Mouse (Mus musculus): ENCODE data around the gene Copz2. TPM values are rescaled to one million over a fixed set of nuclear protein-coding genes. Genes with fewer than 3 reads are reported as not detected.
"Not testable (repeated sequence)": the region's sequence is repeated elsewhere in the genome, so short reads cannot be mapped to it uniquely, and the experiment has no call there.

Copz2 gene
- polyA plus RNA-seq, 1 experiment from 2014 or later = 115 TPM

DNA sequence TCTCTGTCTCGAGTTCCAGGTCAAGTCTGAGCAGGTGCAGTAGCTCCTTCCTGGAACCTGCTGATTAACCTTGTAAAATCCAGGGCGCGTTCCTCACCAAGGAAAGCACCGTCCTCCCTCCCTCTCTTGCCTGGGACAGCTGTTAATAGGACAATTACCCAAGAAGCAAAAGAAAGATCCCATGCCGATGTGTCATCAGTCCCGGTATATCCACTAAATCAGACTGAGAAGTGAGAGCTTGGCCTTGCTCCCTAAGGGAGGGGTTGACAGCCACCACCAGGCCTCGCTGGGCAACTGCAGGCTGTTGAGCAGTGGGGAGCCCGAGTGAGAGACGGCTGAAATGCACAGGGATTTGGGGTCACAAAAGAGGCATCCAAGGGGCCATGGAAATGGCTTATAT is 12.4 kb upstream of the Copz2 start:
- WGBS = 31% methylated on average over 9 of the region's 9 CpGs
- Histone ChIP-seq H3K4me3 (ENCODE audit: low read length) (no peak overlapping the region), H3K27me3 (ENCODE audit: insufficient read depth, low read length) (no peaks in the 10 kb centered on the region), H3K36me3 (ENCODE audit: insufficient read depth, low read length) (no peaks in the 10 kb centered on the region), H3K4me2 (replicated peaks; ENCODE audit: low read depth, low read length) (no peak overlapping the region), H3K27ac (ENCODE audit: low read length) (no peak overlapping the region), H3K9me3 (ENCODE audit: low read length) (no peaks in the 10 kb centered on the region), H3K4me1 (ENCODE audit: insufficient read depth, low read length) (0 out of 2 replicates have a peak, but pooled peaks cover 3% of the 10 kb centered on the region), H3K9ac (replicated peaks; ENCODE audit: low read length) (0 out of 2 replicates have a peak overlapping the region, but pooled peaks have one; percentile 11)
- no peak for ATAC-seq (ENCODE audit: low FRiP score, low TSS enrichment)

- Histone ChIP-seq H3K4me1 (ENCODE audit: insufficient read depth, low read length) (0 out of 2 replicates have a peak, but pooled peaks cover 3% of the 10 kb centered on the region), H3K4me2 (replicated peaks; ENCODE audit: low read depth, low read length) (no peak overlapping the region), H3K4me3 (ENCODE audit: low read length) (no peak overlapping the region), H3K9ac (replicated peaks; ENCODE audit: low read length) (no peak overlapping the region), H3K36me3 (ENCODE audit: insufficient read depth, low read length) (no peaks in the 10 kb centered on the region), H3K27me3 (ENCODE audit: insufficient read depth, low read length) (no peaks in the 10 kb centered on the region), H3K9me3 (ENCODE audit: low read length) (no peaks in the 10 kb centered on the region), H3K27ac (ENCODE audit: low read length) (no peak overlapping the region)
- ATAC-seq (ENCODE audit: low FRiP score, low TSS enrichment) = no peak
- 22% methylated on average over 4 of the region's 4 CpGs for WGBS
These were observed 11.3 kb upstream of the Copz2 start for GRCm38 (mm10) chr11:96838341-96838740.

- H3K4me3 ChIP-seq (ENCODE audit: low read length) = no peak overlapping the region
- 87% methylated on average over 7 of the region's 7 CpGs for WGBS
- no peak for ATAC-seq (ENCODE audit: low FRiP score, low TSS enrichment)
These were observed 10.2 kb upstream of the Copz2 start for GRCm38 (mm10) chr11:96839428-96839827.

DNA sequence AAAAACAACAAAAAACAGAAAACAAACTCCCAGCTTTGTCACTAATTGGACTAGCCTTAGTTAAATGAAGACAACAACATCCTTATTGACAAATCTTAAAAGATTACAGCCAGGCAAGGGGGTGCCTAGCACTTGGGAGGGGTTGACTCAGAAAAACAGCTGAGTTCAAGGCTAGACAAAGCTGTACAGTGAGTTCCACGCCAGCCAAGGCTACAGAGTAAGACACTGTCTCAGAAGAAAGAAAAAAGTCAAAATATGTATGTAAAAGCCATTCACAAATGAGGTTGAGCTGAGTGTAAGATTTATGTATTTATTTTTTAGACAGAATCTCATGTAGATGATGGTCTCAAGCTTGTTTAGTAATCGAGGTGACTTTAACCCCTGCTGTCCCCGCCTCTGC is 9.8 kb upstream of the Copz2 start:
- Histone ChIP-seq H3K9me3 (ENCODE audit: low read length) (no peaks in the 10 kb centered on the region), H3K9ac (replicated peaks; ENCODE audit: low read length) (no peak overlapping the region), H3K4me1 (ENCODE audit: insufficient read depth, low read length) (0 out of 2 replicates have a peak, but pooled peaks cover 3% of the 10 kb centered on the region), H3K4me2 (replicated peaks; ENCODE audit: low read depth, low read length) (no peak overlapping the region), H3K36me3 (ENCODE audit: insufficient read depth, low read length) (no peaks in the 10 kb centered on the region), H3K4me3 (ENCODE audit: low read length) (no peak overlapping the region), H3K27ac (ENCODE audit: low read length) (no peak overlapping the region), H3K27me3 (ENCODE audit: insufficient read depth, low read length) (no peaks in the 10 kb centered on the region)
- WGBS = 55% methylated on average over 3 of the region's 3 CpGs
- ATAC-seq (ENCODE audit: low FRiP score, low TSS enrichment) = no peak

More at GRCm38 (mm10) chr11:96839428-96839827, 10.2 kb upstream of the Copz2 start:
- H3K9me3 ChIP-seq (ENCODE audit: low read length) = no peaks in the 10 kb centered on the region
- H3K27me3 ChIP-seq (ENCODE audit: insufficient read depth, low read length) = no peaks in the 10 kb centered on the region
- H3K27ac ChIP-seq (ENCODE audit: low read length) = no peak overlapping the region
- 0 out of 2 replicates have a peak, but pooled peaks cover 3% of the 10 kb centered on the region for H3K4me1 ChIP-seq (ENCODE audit: insufficient read depth, low read length)
- H3K9ac ChIP-seq (replicated peaks; ENCODE audit: low read length) = no peak overlapping the region
- no peaks in the 10 kb centered on the region for H3K36me3 ChIP-seq (ENCODE audit: insufficient read depth, low read length)
- no peak overlapping the region for H3K4me2 ChIP-seq (replicated peaks; ENCODE audit: low read depth, low read length)

DNA sequence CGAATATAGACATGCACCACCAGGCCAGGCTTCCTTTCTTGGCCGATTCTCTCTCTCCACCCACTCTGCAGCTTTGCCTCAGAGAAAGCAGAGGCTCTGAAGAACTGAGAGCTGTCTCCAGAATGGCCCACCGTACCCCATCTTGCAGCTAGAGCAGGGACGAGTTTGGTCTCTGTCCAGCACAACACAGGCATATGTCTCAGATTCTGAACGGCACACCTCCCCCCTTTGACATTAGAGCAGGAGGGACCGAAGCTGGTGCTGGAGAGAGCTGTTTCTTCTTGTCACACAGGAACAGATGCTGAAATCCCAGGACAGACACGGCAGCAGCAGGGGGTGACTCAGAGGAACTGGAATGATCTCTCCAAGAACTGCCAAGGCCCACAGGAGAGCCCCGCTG is 9.4 kb upstream of the Copz2 start:
- Histone ChIP-seq H3K27me3 (ENCODE audit: insufficient read depth, low read length) (no peaks in the 10 kb centered on the region), H3K4me1 (ENCODE audit: insufficient read depth, low read length) (0 out of 2 replicates have a peak, but pooled peaks cover 3% of the 10 kb centered on the region), H3K4me3 (ENCODE audit: low read length) (no peak overlapping the region), H3K36me3 (ENCODE audit: insufficient read depth, low read length) (no peaks in the 10 kb centered on the region), H3K4me2 (replicated peaks; ENCODE audit: low read depth, low read length) (no peak overlapping the region), H3K9ac (replicated peaks; ENCODE audit: low read length) (no peak overlapping the region), H3K27ac (ENCODE audit: low read length) (no peak overlapping the region), H3K9me3 (ENCODE audit: low read length) (no peaks in the 10 kb centered on the region)
- no peak for ATAC-seq (ENCODE audit: low FRiP score, low TSS enrichment)
- 27% methylated on average over 8 of the region's 8 CpGs for WGBS

DNA sequence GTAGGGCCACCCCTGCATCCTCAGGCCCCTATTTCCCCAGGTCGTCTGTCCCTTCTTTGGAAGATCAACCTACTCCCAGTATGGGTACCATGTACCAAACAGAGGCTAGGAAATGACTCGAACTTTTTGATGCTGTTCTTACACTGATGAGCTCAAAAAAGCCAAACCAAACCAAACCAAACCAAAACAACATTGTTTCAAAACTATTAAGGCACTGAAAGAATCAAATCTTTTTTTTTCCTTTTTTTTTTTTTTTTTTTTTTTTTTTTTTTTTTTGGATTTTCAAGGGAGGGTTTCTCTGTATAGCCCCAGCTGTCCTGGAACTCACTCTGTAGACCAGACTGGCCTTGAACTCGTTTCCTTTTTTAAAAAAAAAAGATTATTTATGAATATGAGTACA is 6.0 kb upstream of the Copz2 start:
- WGBS = 71% methylated on average over 3 of the region's 3 CpGs
- Histone ChIP-seq H3K4me3 (ENCODE audit: low read length) (no peak overlapping the region), H3K27ac (ENCODE audit: low read length) (no peak overlapping the region), H3K36me3 (ENCODE audit: insufficient read depth, low read length) (no peaks in the 10 kb centered on the region), H3K9ac (replicated peaks; ENCODE audit: low read length) (no peak overlapping the region), H3K27me3 (ENCODE audit: insufficient read depth, low read length) (no peaks in the 10 kb centered on the region), H3K4me2 (replicated peaks; ENCODE audit: low read depth, low read length) (no peak overlapping the region), H3K4me1 (ENCODE audit: insufficient read depth, low read length) (no peaks in the 10 kb centered on the region), H3K9me3 (ENCODE audit: low read length) (no peaks in the 10 kb centered on the region)
- no peak for ATAC-seq (ENCODE audit: low FRiP score, low TSS enrichment)

- Histone ChIP-seq H3K4me2 (replicated peaks; ENCODE audit: low read depth, low read length) (no peak overlapping the region), H3K36me3 (ENCODE audit: insufficient read depth, low read length) (no peaks in the 10 kb centered on the region), H3K9me3 (ENCODE audit: low read length) (no peaks in the 10 kb centered on the region), H3K4me3 (ENCODE audit: low read length) (no peak overlapping the region), H3K27me3 (ENCODE audit: insufficient read depth, low read length) (no peaks in the 10 kb centered on the region), H3K9ac (replicated peaks; ENCODE audit: low read length) (no peak overlapping the region), H3K4me1 (ENCODE audit: insufficient read depth, low read length) (peaks cover 13% of the 10 kb centered on the region), H3K27ac (ENCODE audit: low read length) (no peak overlapping the region)
- 35% methylated on average over 3 of the region's 3 CpGs for WGBS
- peak; percentile 39; the same call in 1 of the 2 replicates for ATAC-seq (ENCODE audit: low FRiP score, low TSS enrichment)
These were observed 2.4 kb upstream of the Copz2 start for GRCm38 (mm10) chr11:96847240-96847639.

DNA sequence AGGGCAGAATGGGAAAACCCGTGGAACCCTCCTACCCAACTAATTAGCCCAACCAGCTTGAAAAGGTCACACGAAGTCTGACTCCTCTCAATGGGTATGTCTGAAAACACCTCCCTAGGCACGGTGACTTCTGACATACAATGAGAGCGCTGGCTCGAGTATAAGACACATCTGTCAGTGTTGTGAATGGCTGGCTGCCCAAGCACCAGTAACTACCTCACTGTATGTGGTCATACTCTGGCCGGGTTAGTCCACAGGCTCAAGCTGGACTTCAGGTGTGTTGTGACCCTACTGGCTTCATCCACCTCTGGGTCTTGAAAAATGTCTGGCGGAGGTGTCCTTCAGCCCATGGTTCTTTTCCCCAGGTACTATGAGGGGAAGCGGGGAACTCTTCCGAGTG is 976 bp upstream of the Copz2 start:
- H3K4me1 ChIP-seq (ENCODE audit: insufficient read depth, low read length) = peaks cover 13% of the 10 kb centered on the region

GRCm38 (mm10) chr11:96849145-96849544 is 525 bp upstream of the Copz2 start:
- H3K27me3 ChIP-seq (ENCODE audit: insufficient read depth, low read length); ATAC-seq (ENCODE audit: low FRiP score, low TSS enrichment); H3K36me3 ChIP-seq (ENCODE audit: insufficient read depth, low read length); H3K27ac ChIP-seq (ENCODE audit: low read length); H3K9me3 ChIP-seq (ENCODE audit: low read length): not testable (repeated sequence)
- 77% methylated on average over 5 of the region's 5 CpGs for WGBS
- peak overlapping the region; percentile 82 for H3K9ac ChIP-seq (replicated peaks; ENCODE audit: low read length)
- H3K4me2 ChIP-seq (replicated peaks; ENCODE audit: low read depth, low read length) = peak overlapping the region; percentile 65
- peaks cover 13% of the 10 kb centered on the region for H3K4me1 ChIP-seq (ENCODE audit: insufficient read depth, low read length)
- peak overlapping the region; percentile 52 for H3K4me3 ChIP-seq (ENCODE audit: low read length)

More for the DNA sequence above, 976 bp upstream of the Copz2 start:
- Histone ChIP-seq H3K27me3 (ENCODE audit: insufficient read depth, low read length) (no peaks in the 10 kb centered on the region), H3K4me3 (ENCODE audit: low read length) (no peak overlapping the region), H3K27ac (ENCODE audit: low read length) (no peak overlapping the region), H3K36me3 (ENCODE audit: insufficient read depth, low read length) (no peaks in the 10 kb centered on the region), H3K9ac (replicated peaks; ENCODE audit: low read length) (no peak overlapping the region), H3K9me3 (ENCODE audit: low read length) (no peaks in the 10 kb centered on the region), H3K4me2 (replicated peaks; ENCODE audit: low read depth, low read length) (no peak overlapping the region)
- no peak for ATAC-seq (ENCODE audit: low FRiP score, low TSS enrichment)
- 60% methylated on average over 9 of the region's 9 CpGs for WGBS

DNA sequence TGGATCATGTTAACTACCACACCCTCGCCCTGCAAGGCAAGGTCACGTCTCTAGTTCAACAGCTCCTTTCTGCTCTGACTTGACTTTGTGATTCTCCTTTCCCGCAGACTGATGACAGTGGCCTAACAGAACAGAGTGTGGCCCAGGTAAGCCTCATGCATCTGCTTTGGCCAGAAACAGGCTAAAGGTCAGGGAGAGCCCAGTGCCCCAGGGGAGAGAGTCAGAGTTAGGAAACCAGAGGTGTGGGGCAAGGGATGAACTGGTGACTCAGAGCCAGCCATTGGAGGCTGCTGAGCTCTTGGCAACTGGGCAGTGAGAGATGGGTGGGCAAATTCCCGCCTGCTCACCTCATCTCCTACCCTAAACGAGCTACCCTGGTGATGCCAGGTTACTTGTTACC is 7.8 kb downstream of the Copz2 start:
- H3K36me3 ChIP-seq (ENCODE audit: insufficient read depth, low read length) = peaks cover 4% of the 10 kb centered on the region; the same call in 1 of the 2 replicates
- H3K9ac ChIP-seq (replicated peaks; ENCODE audit: low read length) = no peak overlapping the region
- no peak overlapping the region for H3K4me3 ChIP-seq (ENCODE audit: low read length)
- ATAC-seq (ENCODE audit: low FRiP score, low TSS enrichment) = no peak
- no peak overlapping the region for H3K4me2 ChIP-seq (replicated peaks; ENCODE audit: low read depth, low read length)
- H3K27me3 ChIP-seq (ENCODE audit: insufficient read depth, low read length) = no peaks in the 10 kb centered on the region
- no peaks in the 10 kb centered on the region for H3K9me3 ChIP-seq (ENCODE audit: low read length)
- WGBS = 74% methylated on average over 5 of the region's 5 CpGs
- H3K4me1 ChIP-seq (ENCODE audit: insufficient read depth, low read length) = peaks cover 15% of the 10 kb centered on the region
- no peak overlapping the region for H3K27ac ChIP-seq (ENCODE audit: low read length)
